ENCODE assay signal across 10 mouse cellular contexts in the genomic region with DNA sequence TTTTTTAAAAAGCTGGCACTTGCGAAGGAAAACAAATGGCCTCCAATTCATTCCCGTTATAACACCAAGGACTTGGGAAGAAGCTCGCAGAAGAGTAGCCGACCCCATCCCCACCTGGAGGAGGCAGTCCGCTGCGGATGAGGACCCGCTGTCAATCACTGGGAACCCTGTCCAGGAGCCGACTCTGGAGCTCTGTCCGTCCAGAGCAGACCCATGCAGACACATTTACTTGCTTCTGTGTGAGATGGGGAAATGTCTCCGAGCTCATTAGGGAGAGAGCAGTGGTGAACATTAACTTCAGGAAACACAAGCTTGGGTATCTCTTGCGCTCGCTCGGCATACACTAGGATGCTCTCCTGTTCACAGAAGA. TPM values are rescaled to one million over a fixed set of nuclear protein-coding genes. Genes with fewer than 3 reads are reported as not detected.
A peak's percentile ranks its signal among the peaks of the same experiment; 100 is the strongest.
DNase-seq lines count a peak whose midpoint lies in the region; ATAC-seq and TF ChIP-seq lines count a peak whose summit lies in the region.
"Had no signal": no experiment of that assay in that cellular context is flagged by ENCODE, and none has a peak within 500 bp of the region (broad histone marks: within the 10 kb centered on the region; RNA-seq: fewer than 3 reads in every experiment).

No protein-coding gene starts in this region.

- DNase-seq in heart, adult 18-20 months = no peak
- peak; percentile 30 for DNase-seq in embryonic facial prominence, embryonic 10.5 days (ENCODE audit: low spot score)
- DNase-seq in hindbrain, embryonic 14.5 days (ENCODE audit: low spot score) = no peak
- no peak for DNase-seq in midbrain, postnatal 0 days (ENCODE audit: low spot score)
- no peak for DNase-seq in urinary bladder, postnatal 14 days (ENCODE audit: low spot score)
- no peak for DNase-seq in kidney, adult 18-20 months
- DNase-seq: heart, postnatal 10 days had no signal

- H3K4me3 ChIP-seq in heart, embryonic 12.5 days = peak overlapping the region; percentile 32
- peak overlapping the region; percentile 46 for H3K4me3 ChIP-seq in embryonic facial prominence, embryonic 10.5 days
- H3K4me3 ChIP-seq in hindbrain, embryonic 14.5 days (replicated peaks; ENCODE audit: low read length) = 0 out of 2 replicates have a peak overlapping the region, but pooled peaks have one; percentile 10
- peak overlapping the region; percentile 24 for H3K4me3 ChIP-seq in midbrain, postnatal 0 days (ENCODE audit: low read depth, low read length)
- H3K4me3 ChIP-seq in intestine, postnatal 0 days (ENCODE audit: low read depth, low read length) = no peak overlapping the region

- ATAC-seq in heart, embryonic 12.5 days (ENCODE audit: insufficient number of reproducible peaks, low FRiP score) = no peak
- no peak for ATAC-seq in hindbrain, embryonic 14.5 days (ENCODE audit: low FRiP score)
- no peak for ATAC-seq in midbrain, postnatal 0 days (ENCODE audit: low FRiP score)
- ATAC-seq in intestine, postnatal 0 days = no peak

- H3K4me1 ChIP-seq in heart, embryonic 12.5 days (replicated peaks) = no peaks in the 10 kb centered on the region
- H3K4me1 ChIP-seq in embryonic facial prominence, embryonic 10.5 days = peaks cover 13% of the 10 kb centered on the region
- peaks cover 13% of the 10 kb centered on the region for H3K4me1 ChIP-seq in hindbrain, embryonic 14.5 days (replicated peaks; ENCODE audit: control insufficient read depth, insufficient read depth, low read length)
- H3K4me1 ChIP-seq in midbrain, postnatal 0 days (ENCODE audit: insufficient read depth, low read length) = peaks cover 9% of the 10 kb centered on the region; the same call in 1 of the 2 replicates
- H3K4me1 ChIP-seq in intestine, postnatal 0 days (replicated peaks; ENCODE audit: control insufficient read depth, insufficient read depth, low read length) = no peaks in the 10 kb centered on the region

- peak overlapping the region; percentile 59 for H3K4me2 ChIP-seq in heart, embryonic 12.5 days
- peak overlapping the region; percentile 48 for H3K4me2 ChIP-seq in hindbrain, embryonic 14.5 days (replicated peaks)
- H3K4me2 ChIP-seq in midbrain, postnatal 0 days (ENCODE audit: low read depth, low read length, poor library complexity, severe bottlenecking) = peak overlapping the region; percentile 55
- no peak overlapping the region for H3K4me2 ChIP-seq in intestine, postnatal 0 days (replicated peaks; ENCODE audit: low read depth)

- H3K27ac ChIP-seq in heart, embryonic 12.5 days (ENCODE audit: poor library complexity, severe bottlenecking) = no peak overlapping the region
- no peak overlapping the region for H3K27ac ChIP-seq in embryonic facial prominence, embryonic 10.5 days (replicated peaks)
- H3K27ac ChIP-seq in hindbrain, embryonic 14.5 days = no peak overlapping the region
- no peak overlapping the region for H3K27ac ChIP-seq in midbrain, postnatal 0 days (ENCODE audit: low read depth, low read length)
- H3K27ac ChIP-seq in intestine, postnatal 0 days (ENCODE audit: low read depth, low read length) = no peak overlapping the region

- WGBS in heart, embryonic 12.5 days = 8% methylated on average over 13 of the region's 13 CpGs
- WGBS in embryonic facial prominence, embryonic 10.5 days = 6% methylated on average over 13 of the region's 13 CpGs
- 4% methylated on average over 13 of the region's 13 CpGs for WGBS in hindbrain, embryonic 14.5 days
- 3% methylated on average over 13 of the region's 13 CpGs for WGBS in midbrain, postnatal 0 days
- WGBS in intestine, postnatal 0 days = 10% methylated on average over 13 of the region's 13 CpGs

- no peak overlapping the region for H3K9ac ChIP-seq in heart, embryonic 12.5 days
- 0 out of 2 replicates have a peak overlapping the region, but pooled peaks have one; percentile 10 for H3K9ac ChIP-seq in hindbrain, embryonic 14.5 days
- no peak overlapping the region for H3K9ac ChIP-seq in midbrain, postnatal 0 days (replicated peaks; ENCODE audit: low read length, poor library complexity, severe bottlenecking)
- no peak overlapping the region for H3K9ac ChIP-seq in intestine, postnatal 0 days (ENCODE audit: low read depth, low read length)

- H3K27me3 ChIP-seq in heart, embryonic 12.5 days (replicated peaks) = peaks cover 35% of the 10 kb centered on the region
- peaks cover 36% of the 10 kb centered on the region for H3K27me3 ChIP-seq in embryonic facial prominence, embryonic 10.5 days (replicated peaks; ENCODE audit: low read depth, poor library complexity, severe bottlenecking)
- H3K27me3 ChIP-seq in hindbrain, embryonic 14.5 days (ENCODE audit: control insufficient read depth, insufficient read depth, low read length) = 0 out of 2 replicates have a peak, but pooled peaks cover 4% of the 10 kb centered on the region
- H3K27me3 ChIP-seq in midbrain, postnatal 0 days (ENCODE audit: insufficient read depth, low read length) = no peaks in the 10 kb centered on the region; the same call in 1 of the 2 replicates
- H3K27me3 ChIP-seq in intestine, postnatal 0 days (replicated peaks; ENCODE audit: control insufficient read depth, insufficient read depth, low read length) = no peaks in the 10 kb centered on the region

- peaks cover 6% of the 10 kb centered on the region for H3K9me3 ChIP-seq in heart, embryonic 12.5 days (replicated peaks)
- H3K9me3 ChIP-seq in embryonic facial prominence, embryonic 10.5 days = no peaks in the 10 kb centered on the region
- no peaks in the 10 kb centered on the region for H3K9me3 ChIP-seq in hindbrain, embryonic 14.5 days (ENCODE audit: control insufficient read depth, low read length)
- H3K9me3 ChIP-seq in midbrain, postnatal 0 days (ENCODE audit: low read length) = no peaks in the 10 kb centered on the region
- H3K9me3 ChIP-seq in intestine, postnatal 0 days (ENCODE audit: control insufficient read depth) = no peaks in the 10 kb centered on the region

- no peak for TF ChIP-seq CTCF in midbrain, postnatal 0 days (IDR thresholded peaks at IDR 0.05)
- TF ChIP-seq CTCF in intestine, postnatal 0 days (IDR thresholded peaks at IDR 0.05; ENCODE audit: low read depth) = no peak

- no peaks in the 10 kb centered on the region for H3K36me3 ChIP-seq in heart, embryonic 12.5 days
- H3K36me3 ChIP-seq in embryonic facial prominence, embryonic 10.5 days (replicated peaks) = no peaks in the 10 kb centered on the region
- H3K36me3 ChIP-seq in hindbrain, embryonic 14.5 days (replicated peaks; ENCODE audit: control insufficient read depth, insufficient read depth) = no peaks in the 10 kb centered on the region
- H3K36me3 ChIP-seq in midbrain, postnatal 0 days (ENCODE audit: insufficient read depth, low read length) = no peaks in the 10 kb centered on the region
- no peaks in the 10 kb centered on the region for H3K36me3 ChIP-seq in intestine, postnatal 0 days (ENCODE audit: control insufficient read depth, insufficient read depth)

RNA-seq across cellular contexts. Expression of gene Tmem132d, which starts 50.5 kb away (rescaled TPM):
- 0.32 TPM in 1 of 2 replicates, not detected in the other for polyA plus RNA-seq in heart, embryonic 12.5 days (2016; fragmentation: Nextera tagmentation; extraction: Ambion mirVana)
- not detected for total RNA-seq in heart, adult 18-20 months (2021)
- polyA plus RNA-seq in embryonic facial prominence, embryonic 10.5 days (2016; fragmentation: Nextera tagmentation; extraction: Ambion mirVana) = 0.18 and 0.85 TPM in 2 replicates
- polyA plus RNA-seq in hindbrain, embryonic 14.5 days (2014; fragmentation: Nextera tagmentation; extraction: Ambion mirVana) = 4.5 and 5.7 TPM in 2 replicates
- 14.7 and 16.9 TPM in 2 replicates for total RNA-seq in midbrain, postnatal 0 days (2014; rRNA removed)
- 3.3 and 4.0 TPM in 2 replicates for polyA plus RNA-seq in midbrain, postnatal 0 days (2015; fragmentation: Nextera tagmentation; extraction: Ambion mirVana)
- polyA plus RNA-seq in intestine, postnatal 0 days (2015; fragmentation: Nextera tagmentation; extraction: Ambion mirVana) = 0.03 TPM in 1 of 2 replicates, not detected in the other
- total RNA-seq: neutrophil, adult 5-6 weeks had no signal
